Mouse (Mus musculus) macrophage (primary cell): ENCODE measurements around the gene Krt4. TPM values are rescaled to one million over a fixed set of nuclear protein-coding genes. Genes with fewer than 3 reads are reported as not detected.

Experiments
- H3K27ac ChIP-seq: fragments of 350-480 bp; formaldehyde crosslinking; 2 replicates; pipeline ENCODE4 v1.9.0; 2021
- H3K36me3 ChIP-seq: fragments of 350-480 bp; formaldehyde crosslinking; 2 replicates; pipeline ENCODE4 v1.9.0; 2021; ENCODE audit errors: inconsistent target
- H3K4me3 ChIP-seq: fragments of 350-480 bp; formaldehyde crosslinking; 2 replicates; pipeline ENCODE4 v1.9.0; 2021; ENCODE audit errors: inconsistent target
- H3K79me2 ChIP-seq: fragments of 350-480 bp; formaldehyde crosslinking; 2 replicates; pipeline ENCODE4 v1.9.0; 2021; ENCODE audit errors: inconsistent target
- WGBS: methylation state at CpG from one replicate; pipeline ENCODE4 v1.1.7; 2026; ENCODE audit warnings: inconsistent platforms; ENCODE audit not compliant: missing documents; 5-methylcytosine and 5-hydroxymethylcytosine counted together
- polyA plus RNA-seq: library from polyadenylated mRNA; stranded (reverse); fragments of 250-400 nt; gene quantifications from 3 replicates; pipeline ENCODE4 v1.2.4, GENCODE M21; 2018; ENCODE audit warnings: inconsistent platforms

Krt4 gene
- polyA plus RNA-seq, 1 experiment from 2014 or later: not detected

DNA sequence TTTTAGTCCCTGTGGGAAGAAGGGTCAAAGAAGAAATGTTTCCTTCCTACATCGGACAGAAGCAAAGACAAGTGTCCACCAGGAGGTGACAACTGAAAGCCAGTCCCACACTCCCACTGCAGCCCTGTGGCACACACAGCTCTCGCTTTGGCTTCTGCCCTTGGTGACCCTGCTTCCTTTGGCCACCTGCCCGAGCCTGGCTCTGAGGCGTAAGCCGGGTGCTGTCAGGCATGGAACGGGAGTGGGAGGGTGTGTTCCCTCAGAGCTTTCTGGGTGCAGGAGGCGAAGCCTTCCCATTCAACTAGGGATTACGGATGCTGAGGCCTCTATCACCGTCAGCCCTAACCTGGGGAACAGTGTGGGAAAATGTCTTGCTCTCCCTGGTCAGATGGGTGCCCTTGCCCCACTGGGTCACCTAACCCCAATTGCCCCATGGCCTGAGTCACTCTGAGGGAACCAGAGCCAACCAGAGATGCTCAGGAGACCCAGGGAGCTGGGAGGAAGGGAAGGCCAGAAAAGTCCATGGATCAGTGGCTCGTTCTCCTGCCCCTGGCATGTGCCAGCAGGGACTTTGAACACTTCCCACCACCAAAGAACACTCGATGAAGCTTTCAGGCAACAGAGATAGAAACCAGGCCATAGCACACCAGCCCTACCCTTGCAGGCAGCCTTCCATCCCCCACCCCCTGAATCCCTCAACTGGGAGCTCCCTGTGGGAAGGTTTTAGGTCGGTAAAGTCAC is 3.0 kb upstream of the Krt4 start:
- 87% methylated on average over 12 of the region's 12 CpGs for WGBS
- no peak overlapping the region for H3K4me3 ChIP-seq
- no peak overlapping the region for H3K27ac ChIP-seq
- H3K79me2 ChIP-seq: no peaks in the 10 kb centered on the region
- no peaks in the 10 kb centered on the region for H3K36me3 ChIP-seq

DNA sequence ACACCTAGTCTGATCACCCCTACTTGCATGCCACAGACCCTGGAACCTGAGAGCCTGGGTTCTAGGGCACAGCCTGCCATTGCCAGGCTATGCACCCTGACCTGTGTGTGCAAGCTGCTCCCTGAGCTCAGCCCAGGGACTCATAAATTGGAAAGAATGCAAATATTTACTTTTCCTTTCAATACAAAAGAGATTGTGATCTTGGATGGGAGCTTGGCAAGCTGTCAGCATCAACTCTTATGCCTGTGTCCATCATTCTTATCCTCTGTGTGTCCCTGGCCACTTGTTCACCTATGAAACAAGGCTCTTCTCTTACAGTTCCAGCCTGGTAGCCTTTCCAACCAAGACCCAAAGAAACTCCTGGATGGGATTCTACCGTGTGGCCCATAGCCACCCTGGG is 506 bp upstream of the Krt4 start:
- H3K4me3 ChIP-seq: no peak overlapping the region
- WGBS: 94% methylated on average over 1 of the region's 1 CpGs
- no peaks in the 10 kb centered on the region for H3K36me3 ChIP-seq
- H3K79me2 ChIP-seq: no peaks in the 10 kb centered on the region
- H3K27ac ChIP-seq: no peak overlapping the region

DNA sequence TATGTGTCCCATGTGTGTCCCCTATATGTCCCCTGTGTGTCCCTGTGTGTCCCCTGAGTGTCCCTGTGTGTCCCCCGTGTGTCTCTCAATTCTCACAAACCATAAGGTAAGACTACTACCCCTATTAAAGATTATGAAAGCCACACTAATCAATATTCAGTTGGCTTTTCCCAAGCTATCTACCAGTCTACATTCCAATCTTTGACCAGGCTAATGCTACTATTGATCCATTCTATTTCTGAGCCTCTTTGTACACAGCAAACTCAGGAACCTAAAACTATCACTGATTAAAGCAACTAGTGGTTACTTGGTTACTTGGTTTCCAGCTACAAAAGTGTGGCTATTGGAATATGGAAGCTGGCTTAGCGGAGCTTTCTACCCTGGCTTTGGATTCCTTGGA is 2.2 kb downstream of the Krt4 start:
- Histone ChIP-seq H3K79me2 (no peaks in the 10 kb centered on the region), H3K36me3 (no peaks in the 10 kb centered on the region), H3K4me3 (no peak overlapping the region), H3K27ac (no peak overlapping the region)
- 91% methylated on average over 2 of the region's 2 CpGs for WGBS

DNA sequence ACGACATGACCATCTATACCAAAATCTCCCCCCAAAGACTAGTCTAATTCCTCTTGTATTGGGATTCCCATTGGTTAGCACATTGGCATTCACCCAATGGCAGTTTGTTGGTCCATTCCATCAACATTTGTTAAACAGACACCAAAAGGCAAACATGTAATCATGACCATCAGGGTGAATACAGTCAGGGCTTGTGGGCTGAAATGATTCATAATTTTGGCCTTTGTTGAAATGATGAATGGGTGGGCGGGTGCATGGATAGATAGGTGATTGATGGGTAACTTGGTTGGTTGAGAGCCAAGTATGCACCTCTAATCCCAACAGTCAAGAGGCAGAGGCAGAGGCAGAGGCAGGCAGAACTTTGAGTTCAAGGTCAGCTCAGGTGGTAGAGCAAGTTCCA is 8.5 kb downstream of the Krt4 start:
- Histone ChIP-seq H3K79me2 (no peaks in the 10 kb centered on the region), H3K27ac (no peak overlapping the region), H3K36me3 (no peaks in the 10 kb centered on the region), H3K4me3 (no peak overlapping the region)
- 69% methylated on average over 2 of the region's 2 CpGs for WGBS

DNA sequence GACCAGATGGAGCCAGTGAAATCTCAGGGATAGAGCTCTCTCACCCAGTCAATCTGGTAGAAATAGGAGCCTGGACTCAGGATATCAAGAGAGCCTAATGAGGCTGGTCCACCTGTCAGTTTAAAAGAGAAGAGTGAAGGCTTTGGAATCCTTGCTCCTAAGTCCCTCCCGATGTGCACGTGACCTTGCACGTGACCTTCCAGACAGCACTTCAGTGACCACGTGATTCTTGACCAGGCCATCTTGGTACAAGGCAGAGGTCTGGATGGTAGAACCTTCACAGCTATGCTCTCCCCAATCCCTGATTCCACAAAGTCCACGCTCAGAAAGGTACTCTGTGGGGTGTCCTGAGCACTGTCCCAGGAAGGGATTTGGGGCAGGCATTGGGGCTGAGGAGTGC is 19.7 kb downstream of the Krt4 start:
- Histone ChIP-seq H3K36me3 (no peaks in the 10 kb centered on the region), H3K27ac (no peak overlapping the region), H3K79me2 (no peaks in the 10 kb centered on the region), H3K4me3 (no peak overlapping the region)
- 86% methylated on average over 5 of the region's 5 CpGs for WGBS

DNA sequence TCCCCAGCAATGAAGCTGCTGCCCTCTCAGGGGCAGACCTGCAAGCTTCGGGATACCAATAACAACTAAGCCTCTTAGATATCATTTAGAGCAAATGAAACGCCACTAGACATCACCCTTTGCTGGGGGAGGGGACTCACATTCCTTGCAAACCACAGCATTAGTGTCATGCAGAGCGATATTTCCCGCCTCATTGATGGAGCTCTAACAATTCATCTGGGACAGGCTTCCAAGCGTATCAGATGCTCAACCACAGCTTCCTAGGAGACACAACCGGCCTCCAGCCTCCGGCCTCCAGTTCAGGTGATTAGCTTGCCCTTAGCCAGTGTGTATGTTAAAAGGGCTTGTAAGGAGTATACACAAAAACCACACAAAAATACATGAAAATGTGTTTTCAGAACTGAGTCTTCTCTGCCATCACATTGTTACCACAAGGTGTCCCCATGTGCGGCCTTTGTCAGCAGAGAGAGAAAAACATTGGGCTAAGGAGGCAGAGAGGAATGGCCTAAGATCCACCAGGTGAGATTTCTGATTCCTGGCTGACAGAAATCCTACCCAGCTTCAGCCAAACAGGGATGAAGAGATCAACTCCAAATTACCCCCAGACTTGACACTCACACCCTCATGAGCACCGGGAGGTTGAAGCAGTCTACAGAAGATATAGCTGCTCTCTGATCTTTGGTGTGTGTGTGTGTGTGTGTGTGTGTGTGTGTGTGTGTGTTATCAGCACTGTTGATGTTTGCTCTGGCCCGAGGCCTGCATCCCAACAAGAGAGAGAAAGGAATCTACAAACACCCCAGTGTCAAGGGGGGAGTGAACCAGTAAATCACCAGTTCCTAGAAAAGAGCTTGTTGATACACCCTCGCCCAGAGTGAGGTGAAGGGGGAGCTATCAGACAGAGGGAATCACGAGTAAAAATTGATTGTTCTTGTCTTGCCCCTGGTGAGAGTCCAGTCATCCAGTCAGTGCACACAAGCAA is 22.1 kb downstream of the Krt4 start:
- Histone ChIP-seq H3K36me3 (no peaks in the 10 kb centered on the region), H3K4me3 (no peak overlapping the region), H3K79me2 (no peaks in the 10 kb centered on the region), H3K27ac (no peak overlapping the region)
- WGBS: 73% methylated on average over 12 of the region's 12 CpGs

DNA sequence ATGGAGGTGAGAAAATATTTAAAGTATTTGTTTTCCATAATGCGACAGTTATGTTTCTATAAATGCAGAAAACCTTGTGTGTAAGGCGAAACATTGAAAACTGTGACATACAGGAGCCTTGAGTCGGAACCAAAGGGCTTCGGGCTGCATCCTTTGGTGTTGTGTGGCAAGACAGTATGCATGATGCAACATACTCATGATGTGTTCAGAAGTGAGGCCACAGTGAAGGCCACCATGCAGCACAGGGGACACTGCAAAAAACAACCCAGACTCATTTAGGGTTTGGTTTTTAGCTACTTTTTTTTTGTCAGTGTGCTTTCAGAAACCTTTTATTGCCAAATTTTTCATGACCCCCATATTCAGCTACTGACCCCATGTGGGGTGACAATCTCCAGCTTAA is 29.3 kb downstream of the Krt4 start:
- 91% methylated on average over 4 of the region's 4 CpGs for WGBS
- no peaks in the 10 kb centered on the region for H3K79me2 ChIP-seq

DNA sequence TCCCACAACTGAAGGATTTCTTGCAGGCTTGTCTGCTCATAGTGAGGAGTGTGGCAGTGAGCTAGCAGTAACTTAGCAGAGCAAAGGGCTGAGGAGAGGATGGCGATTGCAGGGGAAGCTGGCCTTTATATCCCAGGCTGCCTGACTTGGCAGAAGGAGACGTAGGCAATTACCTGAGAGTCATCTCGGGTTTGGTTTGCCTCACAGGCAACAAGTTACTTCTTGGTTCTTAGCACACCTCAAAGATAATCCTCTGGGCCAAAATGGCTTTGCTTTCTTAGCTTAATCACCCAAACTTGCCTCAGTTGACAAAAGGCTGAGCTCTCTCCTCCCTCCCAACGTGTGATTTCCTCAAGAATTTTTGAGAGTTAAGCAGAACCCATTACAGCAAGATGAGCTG is 31.7 kb downstream of the Krt4 start, which contains the start of gene Krt76:
Gene Krt76 (minus strand): TSS at position 101 of the 400 bp plus-strand sequence.
- no peak within 1 kb of the TSS for H3K27ac ChIP-seq
- WGBS: 65% methylated on average over 4 of the region's 4 CpGs
- no peaks in the 10 kb centered on the region for H3K79me2 ChIP-seq
- no peaks in the 10 kb centered on the region for H3K36me3 ChIP-seq
- H3K4me3 ChIP-seq: no peak within 1 kb of the TSS

More for the DNA sequence above, 29.3 kb downstream of the Krt4 start:
- Histone ChIP-seq H3K36me3 (no peaks in the 10 kb centered on the region), H3K4me3 (no peak overlapping the region), H3K27ac (no peak overlapping the region)

DNA sequence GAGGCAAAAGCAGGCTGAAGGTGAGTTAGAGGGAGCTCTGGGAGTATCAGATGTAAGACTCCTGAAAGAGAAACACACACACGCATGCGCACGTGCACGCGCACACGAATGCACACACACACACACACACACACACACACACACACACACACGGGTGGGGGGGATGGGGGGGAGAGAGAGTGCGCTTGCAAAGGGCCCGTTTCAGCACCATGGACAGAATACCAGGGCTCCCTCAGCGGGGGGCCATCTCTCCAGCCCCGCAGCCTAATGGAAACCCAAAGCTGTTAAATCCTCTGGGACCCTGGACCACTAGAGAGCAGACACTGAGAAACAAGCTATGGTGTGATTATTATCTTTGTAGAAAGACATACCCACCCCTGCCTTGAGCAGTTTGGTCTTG is 44.8 kb downstream of the Krt4 start:
- H3K27ac ChIP-seq: no peak overlapping the region
- 30% methylated on average over 2 of the region's 11 CpGs for WGBS
- no peaks in the 10 kb centered on the region for H3K79me2 ChIP-seq
- no peaks in the 10 kb centered on the region for H3K36me3 ChIP-seq
- no peak overlapping the region for H3K4me3 ChIP-seq

DNA sequence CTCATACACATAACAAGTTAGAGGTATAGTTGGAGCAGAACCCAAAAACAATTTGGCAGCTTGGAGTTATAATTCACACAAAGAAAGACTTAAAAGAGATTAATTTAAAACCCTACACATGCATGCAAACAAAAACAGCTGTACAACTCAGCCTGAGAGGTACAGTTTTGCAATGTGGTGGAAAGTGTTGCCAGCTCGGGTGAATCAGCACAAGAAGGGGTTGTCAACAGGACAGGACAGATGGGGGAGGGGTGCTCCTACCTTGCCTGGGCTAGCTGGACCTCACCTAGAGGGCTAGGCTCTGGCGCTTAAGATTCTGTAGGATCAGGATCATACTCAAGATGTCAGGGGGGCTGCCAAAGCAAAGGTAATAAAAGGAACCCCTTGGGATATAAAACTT is 46.5 kb downstream of the Krt4 start:
- Histone ChIP-seq H3K36me3 (no peaks in the 10 kb centered on the region), H3K4me3 (no peak overlapping the region), H3K27ac (no peak overlapping the region), H3K79me2 (no peaks in the 10 kb centered on the region)
- WGBS: 50% methylated on average over 2 of the region's 2 CpGs

DNA sequence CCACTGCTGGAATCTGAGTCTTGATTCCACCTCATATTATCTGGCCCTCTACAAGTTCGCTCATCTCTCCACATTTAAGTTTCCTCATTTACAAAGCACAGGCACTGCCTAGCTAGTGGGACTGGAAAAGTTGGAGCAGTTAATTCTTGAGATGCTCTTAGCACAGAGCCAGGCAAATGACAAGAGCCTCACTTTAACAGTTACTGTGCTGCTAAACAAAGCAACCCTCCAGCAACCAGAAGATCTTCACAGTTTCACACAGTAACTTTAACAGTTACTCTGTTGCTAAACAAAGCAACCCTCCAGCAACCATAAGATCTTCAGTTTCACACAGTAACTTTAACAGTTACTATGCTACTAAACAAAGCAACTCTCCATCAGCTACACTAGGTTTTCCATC is 50.2 kb downstream of the Krt4 start:
- H3K27ac ChIP-seq: no peak overlapping the region
- no peaks in the 10 kb centered on the region for H3K36me3 ChIP-seq
- WGBS: 85% methylated on average over 1 of the region's 1 CpGs
- no peak overlapping the region for H3K4me3 ChIP-seq
- no peaks in the 10 kb centered on the region for H3K79me2 ChIP-seq

DNA sequence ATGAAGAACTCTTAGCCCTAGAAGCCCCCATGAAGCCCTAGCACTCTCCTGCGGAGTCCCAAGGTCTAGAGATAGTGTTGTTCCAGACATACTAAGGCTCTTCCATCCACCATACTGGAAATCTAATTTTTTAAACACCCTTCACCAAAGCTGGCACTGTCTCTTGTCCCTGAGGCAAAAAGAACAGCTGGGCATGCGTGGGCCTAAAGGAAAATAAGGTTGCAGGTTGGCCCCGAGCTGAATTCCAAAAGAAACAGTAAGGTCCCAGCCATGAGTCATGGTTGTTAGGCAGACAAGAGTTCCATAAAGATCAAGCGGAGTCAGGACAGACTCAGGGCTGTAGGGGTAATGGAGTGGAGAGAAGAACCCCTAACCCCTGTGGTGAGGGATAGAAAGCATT is 51.3 kb downstream of the Krt4 start:
- Histone ChIP-seq H3K27ac (no peak overlapping the region), H3K79me2 (no peaks in the 10 kb centered on the region), H3K36me3 (no peaks in the 10 kb centered on the region), H3K4me3 (no peak overlapping the region)
- 79% methylated on average over 4 of the region's 4 CpGs for WGBS

DNA sequence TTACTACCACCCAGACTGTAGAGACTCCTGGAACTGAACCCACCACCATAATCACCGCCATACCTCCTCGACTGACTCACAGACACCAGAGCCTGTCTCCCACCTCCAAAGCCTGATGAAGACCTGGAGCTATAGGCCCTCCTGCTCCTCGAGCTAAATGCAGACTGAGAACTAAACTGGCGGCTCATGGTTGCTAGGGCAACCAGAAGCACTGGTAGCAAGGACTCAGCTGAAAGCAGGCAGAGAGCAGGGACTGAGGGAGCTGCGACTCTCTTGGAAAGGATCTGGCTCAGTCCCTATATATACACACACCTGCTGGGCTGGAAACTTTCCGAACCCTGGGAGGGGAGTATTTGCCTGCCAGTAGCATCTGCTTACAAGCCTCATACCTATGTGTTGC is 55.1 kb downstream of the Krt4 start, which contains the start of gene Krt77:
Gene Krt77 (minus strand): TSS at position 275 of the 400 bp plus-strand sequence.
- Histone ChIP-seq H3K36me3 (no peaks in the 10 kb centered on the region), H3K27ac (no peak within 1 kb of the TSS), H3K4me3 (no peak within 1 kb of the TSS), H3K79me2 (no peaks in the 10 kb centered on the region)
- 52% methylated on average over 6 of the region's 6 CpGs for WGBS
